Mouse (Mus musculus): Measurements from ENCODE around the gene Pbx2. TPM values are rescaled to one million over a fixed set of nuclear protein-coding genes. Genes with fewer than 3 reads are reported as not detected.
A peak's percentile ranks its signal among the peaks of the same experiment; 100 is the strongest.

The Pbx2 gene
- total RNA-seq, 2 experiments from 2014 or later = 13.6 to 17.4 TPM

DNA sequence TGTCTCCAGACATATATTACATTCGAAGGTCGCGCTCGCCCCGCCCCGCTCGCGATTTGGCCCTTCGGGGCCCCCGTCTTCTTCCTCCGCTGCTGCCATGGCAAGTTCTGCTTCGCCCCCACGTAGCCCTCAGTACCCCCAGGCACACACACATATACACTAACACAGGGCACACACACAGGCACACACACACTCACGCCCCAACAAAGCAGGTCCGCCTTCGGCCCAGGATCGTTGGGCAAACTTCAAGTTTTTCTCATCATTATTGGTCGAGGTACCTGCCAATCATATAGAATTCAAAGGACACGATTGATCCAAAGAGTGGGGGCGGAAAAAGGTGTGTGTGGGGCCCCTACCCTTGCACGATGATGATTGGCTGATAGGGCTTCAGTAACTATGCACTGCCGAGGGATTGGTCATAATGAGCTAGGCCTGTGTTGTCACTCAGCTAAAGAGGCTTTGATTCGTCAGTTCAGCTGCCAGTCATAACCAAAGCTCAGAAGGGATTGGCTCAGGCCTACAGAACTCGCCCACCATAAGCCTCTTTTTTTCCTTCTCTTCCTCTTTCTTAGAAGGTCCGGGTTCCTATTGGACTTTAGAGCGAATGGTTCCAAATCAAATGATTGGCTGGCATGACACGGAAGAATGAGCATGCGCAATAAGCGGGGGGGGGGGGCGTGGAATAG, 12.5 kb downstream of the Pbx2 start, which contains the start of gene Rnf5:
Gene Rnf5 (minus strand): TSS at position 316 of the 686 bp plus-strand sequence.
- DNase-seq = peak; percentile 100

DNA sequence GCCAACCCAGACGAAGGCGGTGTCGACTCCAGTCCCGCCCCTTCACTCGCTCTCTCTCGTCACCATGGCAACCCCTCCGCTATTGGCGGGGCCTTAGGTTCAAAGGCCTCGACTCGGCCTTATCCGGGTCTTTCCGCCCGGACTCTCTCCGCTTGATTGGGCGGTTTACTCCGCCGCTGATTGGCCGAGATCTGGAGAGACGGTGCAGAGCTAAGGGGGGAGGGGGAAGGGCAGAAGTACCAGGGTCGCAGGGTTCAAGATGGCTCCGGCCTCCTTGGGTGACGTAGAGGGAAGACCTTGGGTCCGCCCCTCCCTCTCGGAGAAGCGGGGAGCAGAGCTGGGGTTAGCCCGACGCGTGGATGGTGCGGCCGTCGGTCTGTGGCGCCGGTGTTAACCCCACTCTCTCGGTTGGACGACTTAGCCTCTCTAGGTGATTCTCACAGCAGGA, 13.0 kb downstream of the Pbx2 start, which contains the start of gene Agpat1:
Gene Agpat1 (plus strand): TSS at position 202 of the 448 bp plus-strand sequence.
- DNase-seq = peak; percentile 98 to 100

- peak in 1 of 2 experiments; percentile 61 for DNase-seq
These were observed 13.6 kb downstream of the Pbx2 start for GRCm38 (mm10) chr17:34604511-34605237.

GRCm38 (mm10) chr17:34605609-34606008, 14.5 kb downstream of the Pbx2 start:
- DNase-seq = peak; percentile 97 to 98

DNA sequence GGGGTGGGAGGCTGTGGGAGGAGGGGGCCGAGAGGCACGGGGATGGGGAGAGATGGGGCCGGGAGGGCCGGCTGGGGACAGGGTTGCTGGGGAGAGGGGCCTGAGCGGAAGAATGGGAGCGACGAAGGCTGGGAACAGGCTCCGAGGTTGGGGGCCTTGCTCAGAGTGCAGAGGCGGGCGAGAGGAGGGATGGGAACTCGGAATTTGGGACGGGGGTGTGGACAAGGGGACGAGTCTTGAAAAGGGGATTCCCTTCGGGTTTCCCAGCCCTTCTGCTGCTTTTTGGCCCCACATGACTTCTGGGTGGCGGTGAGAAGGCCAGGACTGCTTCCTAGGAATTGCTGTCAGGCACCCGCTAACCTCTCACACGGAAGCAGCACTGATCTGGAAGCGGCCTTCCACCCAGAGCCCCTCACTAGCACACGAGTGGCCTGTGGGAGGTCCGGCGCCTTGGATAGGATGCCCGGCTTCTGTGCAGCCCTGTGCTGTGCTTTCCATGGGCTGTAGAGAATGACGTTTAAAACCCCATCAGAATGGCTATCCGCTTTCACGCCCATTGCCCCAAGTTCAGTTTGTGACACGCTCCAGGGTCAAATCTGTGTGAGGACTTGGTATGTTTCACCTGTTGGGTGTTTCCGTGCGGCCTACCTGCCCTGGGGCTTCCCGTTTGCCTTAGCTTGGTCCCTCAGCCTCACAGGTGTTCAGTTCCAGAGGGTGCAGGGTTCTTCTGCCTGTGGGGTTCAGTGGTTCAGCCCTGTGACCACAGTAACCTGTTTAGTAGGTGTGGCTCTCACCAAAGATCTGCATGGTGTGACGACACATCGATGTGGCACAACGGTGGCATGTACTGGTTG, 15.3 kb downstream of the Pbx2 start:
- no peak for DNase-seq

- DNase-seq = no peak
These were observed 16.9 kb downstream of the Pbx2 start for GRCm38 (mm10) chr17:34607997-34608396.

- DNase-seq = no peak
These were observed 20.0 kb downstream of the Pbx2 start for GRCm38 (mm10) chr17:34611050-34611449.

DNA sequence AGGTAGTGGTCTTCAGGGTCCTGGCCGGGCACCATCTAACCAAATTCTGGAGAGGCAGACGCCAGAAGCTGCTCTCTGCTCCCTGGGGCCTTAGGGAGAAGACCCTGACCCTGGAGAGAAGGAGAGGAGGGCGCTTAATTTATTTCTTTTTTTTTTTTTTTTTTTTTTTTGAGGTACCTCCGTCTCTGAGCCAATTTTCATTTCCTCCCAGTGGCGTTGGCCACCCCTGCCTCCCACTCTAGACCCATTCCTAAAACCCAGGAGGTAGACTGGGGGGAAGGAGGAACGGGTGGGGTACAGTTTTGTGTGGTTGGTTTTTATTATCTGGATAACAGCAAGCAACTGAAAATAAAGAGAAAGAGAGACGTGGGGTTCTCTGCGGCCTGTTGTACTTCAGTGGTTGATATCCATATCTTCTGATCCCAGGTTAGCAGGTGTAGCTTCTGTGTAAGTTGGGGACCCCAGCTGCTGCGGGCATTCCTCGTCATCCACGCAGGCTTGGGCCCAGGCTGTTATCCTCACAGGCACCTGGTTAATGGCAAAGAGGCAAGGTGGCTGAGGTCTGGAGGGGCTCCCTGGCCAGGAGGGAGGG, 22.1 kb downstream of the Pbx2 start:
- DNase-seq = no peak

DNA sequence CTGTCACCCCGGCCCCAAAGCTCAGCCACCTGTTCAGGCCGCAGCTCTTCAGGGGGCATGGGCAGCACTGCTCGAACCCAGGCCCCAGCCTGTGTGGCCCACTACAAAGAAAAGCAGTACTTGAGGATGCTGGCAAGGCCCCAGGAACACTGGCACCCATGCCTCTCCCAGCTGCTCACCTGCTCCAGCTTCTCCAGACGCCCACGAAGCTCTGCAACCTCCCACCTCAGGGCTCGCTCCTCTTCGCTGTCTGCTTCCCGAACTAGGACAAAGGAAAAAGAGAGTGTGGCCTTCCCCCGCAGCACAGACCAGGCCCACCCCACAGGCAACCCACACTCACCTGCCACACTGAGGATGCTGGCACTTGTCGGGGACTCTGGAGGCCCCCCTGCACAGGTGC, 22.8 kb downstream of the Pbx2 start:
- DNase-seq = no peak

DNA sequence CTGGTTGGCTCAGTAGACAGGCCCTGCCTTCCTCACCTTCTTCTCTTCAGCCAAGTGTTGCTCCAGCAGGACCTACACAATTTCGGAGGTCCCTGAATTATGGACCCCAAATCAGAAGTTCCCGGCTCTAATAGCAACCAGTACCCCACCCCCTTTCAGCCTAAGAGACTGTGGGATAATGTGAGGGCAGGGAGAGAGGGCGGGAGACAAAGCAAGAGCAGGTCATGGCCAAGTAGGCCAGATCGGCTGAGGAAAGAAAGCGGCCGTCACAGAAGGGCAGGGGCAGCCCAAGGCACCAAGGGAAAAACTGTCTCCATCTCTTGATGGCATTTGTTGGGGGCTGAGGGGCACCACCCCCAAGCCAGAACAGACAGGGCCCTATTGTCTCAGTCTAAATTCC, 24.8 kb downstream of the Pbx2 start, which contains the start of gene Egfl8:
Gene Egfl8 (minus strand): TSS at position 101 of the 400 bp plus-strand sequence.
- DNase-seq = no peak

- peak; percentile 71 to 89 for DNase-seq
These were observed 27.9 kb downstream of the Pbx2 start for GRCm38 (mm10) chr17:34618999-34619398.

DNA sequence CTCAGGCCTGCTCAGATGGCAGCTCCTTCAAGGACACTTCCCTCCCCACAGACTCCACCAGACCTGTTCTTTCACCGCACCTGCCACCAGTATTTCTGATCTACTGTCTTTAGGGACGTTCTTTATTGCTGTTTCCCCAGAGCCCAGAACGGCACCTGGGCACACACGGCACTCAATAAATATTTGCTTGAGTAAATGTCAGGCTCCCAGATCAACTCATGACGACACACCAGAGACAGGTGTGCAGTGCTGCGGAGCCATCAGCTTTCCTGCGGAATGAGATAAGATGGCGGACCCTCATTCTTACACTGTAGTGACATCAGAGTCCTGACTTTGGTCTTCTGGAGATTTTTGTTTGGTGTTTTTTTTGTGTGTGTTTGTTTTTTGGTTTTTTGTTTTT, 29.9 kb downstream of the Pbx2 start:
- no peak for DNase-seq

DNA sequence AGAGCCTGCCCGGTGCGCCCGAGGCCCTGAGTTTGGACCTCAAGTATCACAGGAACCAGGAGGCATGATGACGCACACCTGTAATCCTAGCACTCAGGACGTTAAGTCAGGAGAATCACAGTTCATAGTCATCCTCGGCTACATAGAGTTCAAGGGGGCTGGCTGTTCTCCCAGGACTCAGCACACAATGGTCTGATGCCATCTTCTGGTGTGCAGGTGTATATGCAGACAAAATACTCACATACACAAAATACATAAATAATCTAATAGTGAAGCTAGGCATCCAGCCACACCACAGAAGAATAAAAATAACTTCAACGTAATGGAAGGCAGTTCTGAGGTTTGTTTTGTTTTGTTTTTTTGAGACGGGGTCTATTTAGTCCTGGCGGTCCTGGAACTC, 32.1 kb downstream of the Pbx2 start:
- no peak for DNase-seq

- DNase-seq = no peak
These were observed 33.9 kb downstream of the Pbx2 start for GRCm38 (mm10) chr17:34624981-34625380.

- no peak for DNase-seq
These were observed 35.2 kb downstream of the Pbx2 start for GRCm38 (mm10) chr17:34626062-34626772.

DNA sequence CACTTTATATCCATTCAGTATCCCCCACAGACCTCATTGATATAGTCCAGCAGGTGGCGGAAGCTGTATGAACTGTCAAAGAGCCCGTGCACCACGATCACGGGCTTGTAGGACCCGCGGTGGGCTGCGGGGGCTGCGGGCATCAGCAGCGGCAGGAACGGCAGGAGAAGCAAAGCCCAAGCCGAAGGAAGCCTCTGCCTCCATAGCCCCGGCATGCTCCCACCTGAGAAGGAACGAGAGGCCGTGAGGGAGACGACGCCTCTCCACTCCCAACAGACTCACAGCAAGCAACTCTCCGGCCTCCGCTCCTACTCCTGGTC, 35.7 kb downstream of the Pbx2 start:
- DNase-seq = no peak

DNA sequence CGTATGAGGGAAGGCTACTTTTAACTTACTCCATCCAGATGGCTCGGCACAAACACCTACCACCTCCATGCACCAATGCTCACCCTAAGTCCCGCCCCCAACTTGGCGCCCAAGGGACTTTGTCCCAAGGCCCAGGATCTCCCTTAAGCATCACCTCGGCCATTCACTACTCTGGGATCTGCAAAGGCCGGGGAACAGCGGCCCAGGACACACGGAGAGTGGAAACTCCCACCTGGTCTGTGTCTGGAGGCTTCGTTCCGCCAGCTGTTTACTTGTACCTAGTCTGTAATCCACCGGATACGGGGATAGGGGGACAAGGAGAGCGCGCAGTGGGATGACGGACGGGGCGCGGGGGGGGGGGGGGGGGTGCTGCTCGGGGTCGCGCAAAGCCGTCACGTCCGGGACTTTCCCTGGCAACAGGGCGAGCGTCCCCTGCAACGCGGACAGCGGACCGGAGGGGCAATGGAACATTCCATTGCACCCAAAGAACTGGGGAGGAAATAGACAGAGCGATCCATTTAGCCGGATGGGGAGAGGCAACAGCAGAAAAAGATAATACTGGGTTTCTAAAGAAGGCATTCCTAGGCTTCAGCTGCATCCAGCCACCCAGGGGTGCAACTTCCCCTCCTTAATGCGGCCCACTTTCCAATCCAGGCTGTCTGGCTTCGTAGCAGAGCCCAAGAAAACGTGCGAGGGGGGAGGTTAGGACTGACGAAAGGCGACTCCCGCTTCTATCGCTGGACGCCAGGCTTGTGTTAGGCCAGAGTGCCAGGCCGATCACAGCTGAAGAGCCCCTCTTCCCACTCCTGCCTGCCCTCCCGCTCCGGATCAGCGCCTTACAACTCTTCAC, 36.3 kb downstream of the Pbx2 start:
- DNase-seq = peak; percentile 90 to 94

DNA sequence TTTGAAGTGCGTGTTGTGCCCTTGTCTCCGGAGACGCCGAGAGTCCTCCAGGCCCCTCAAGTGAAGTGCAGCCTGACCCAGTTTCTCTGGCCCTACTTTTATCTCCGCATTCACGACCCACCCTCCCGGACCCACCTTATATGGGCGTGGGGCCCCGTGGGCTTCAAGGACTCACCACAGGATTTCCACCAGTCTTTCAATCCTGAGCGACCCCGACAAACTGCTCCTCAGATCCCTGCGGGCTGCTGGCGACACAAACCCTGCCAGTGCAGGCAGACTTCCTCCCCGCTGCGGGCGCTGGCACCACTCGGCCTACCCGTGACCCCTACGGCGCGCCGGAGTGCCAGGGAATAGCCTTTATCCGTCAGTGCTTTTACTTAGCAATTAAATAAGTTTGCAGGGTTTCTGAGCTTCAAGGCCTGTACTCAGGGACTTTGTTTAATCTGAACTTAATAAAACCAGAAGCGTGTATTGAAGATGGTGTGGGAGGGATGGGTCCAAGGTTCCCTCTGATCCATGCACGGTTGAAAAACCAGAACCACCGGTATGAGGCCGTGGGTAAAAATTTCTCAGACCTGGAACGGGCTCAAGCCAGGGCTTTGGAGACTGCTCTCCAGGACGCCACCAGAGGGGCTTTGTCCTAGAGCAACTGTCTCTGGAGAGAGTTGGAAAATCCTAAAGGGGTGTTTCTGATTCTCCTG, 37.0 kb downstream of the Pbx2 start, which contains the start of gene Ppt2:
Gene Ppt2 (minus strand): TSS at position 568 of the 701 bp plus-strand sequence.
- DNase-seq = peak; percentile 64 to 82

DNA sequence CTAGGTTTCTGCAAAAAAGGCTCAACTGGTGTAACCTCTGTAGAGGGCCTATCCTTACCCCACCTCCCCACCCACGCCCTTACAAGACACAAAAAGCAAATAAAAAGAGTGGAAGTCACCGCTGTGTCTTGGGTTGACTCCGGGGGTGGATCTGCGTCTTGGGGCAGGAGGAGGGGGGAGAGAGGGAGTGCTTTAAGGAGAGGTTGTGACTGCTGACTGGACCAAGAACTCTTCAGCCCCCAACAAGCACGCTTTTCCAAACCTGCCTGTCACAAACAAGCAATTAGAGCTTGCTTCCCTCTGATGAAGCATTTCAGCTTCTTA, 37.5 kb downstream of the Pbx2 start:
- no peak for DNase-seq

DNA sequence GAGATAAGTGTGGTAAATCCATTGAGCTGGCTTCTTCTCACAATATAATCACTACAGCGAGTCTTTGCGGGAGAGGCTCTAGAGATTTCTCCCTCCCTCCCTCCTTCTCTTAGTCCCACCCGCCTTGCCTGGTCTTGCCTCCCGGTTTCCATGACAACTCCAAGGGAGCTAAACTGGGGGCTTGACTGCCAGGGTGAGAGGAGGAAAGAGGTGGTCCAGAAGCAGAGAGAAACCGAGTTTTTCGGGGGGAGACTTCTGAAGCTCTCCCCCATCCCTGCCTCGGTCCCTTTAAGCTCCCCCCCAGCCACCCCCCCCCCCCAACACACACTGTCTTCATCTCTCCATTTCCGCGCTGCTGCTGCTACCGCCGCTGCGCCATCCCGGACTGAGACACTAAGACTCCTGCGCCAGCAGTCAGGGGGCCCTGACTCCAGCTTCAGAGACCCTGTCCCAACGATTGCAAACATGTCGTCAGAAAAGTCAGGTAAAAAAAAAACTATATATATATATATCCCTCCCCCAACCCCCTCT, 38.2 kb downstream of the Pbx2 start, which contains the start of gene Prrt1:
Gene Prrt1 (plus strand): TSS at position 313 of the 531 bp plus-strand sequence.
- DNase-seq = peak in 1 of 2 experiments; percentile 44

Measured in heart, adult 18-20 months (tissue).